Mouse (Mus musculus) limb, embryonic 14.5 days (tissue): Measurements from ENCODE around the gene Tcf21. TPM values are rescaled to one million over a fixed set of nuclear protein-coding genes. Genes with fewer than 3 reads are reported as not detected.

Experiments
- ATAC-seq: fragments of 200-750 bp; cut with Nextera tagmentation; 2 replicates; pipeline ENCODE4 v1.8.0; 2017; ENCODE audit warnings: low read depth, moderate number of reproducible peaks, moderate TSS enrichment; ENCODE audit not compliant: low FRiP score
- DNase-seq: peaks from one replicate; pipeline ENCODE4 v3.0.0-alpha.2; 2015; ENCODE audit warnings: low spot score
- H3K27ac ChIP-seq: fragments of 300-500 bp; sonication (generic); replicated peaks from 2 replicates; pipeline ENCODE4 v1.5.1; 2014; ENCODE audit warnings: low read depth, mild to moderate bottlenecking, low read length, moderate library complexity, mixed read lengths
- H3K27me3 ChIP-seq: fragments of 300-500 bp; sonication (generic); 2 replicates; pipeline ENCODE4 v1.6.1; 2014; ENCODE audit warnings: low read length, mixed read lengths; ENCODE audit not compliant: control insufficient read depth, insufficient read depth
- H3K36me3 ChIP-seq: fragments of 300-500 bp; sonication (generic); 2 replicates; pipeline ENCODE4 v1.6.1; 2014; ENCODE audit warnings: mild to moderate bottlenecking, low read length, moderate library complexity, mixed read lengths; ENCODE audit not compliant: control insufficient read depth, insufficient read depth
- H3K4me1 ChIP-seq: fragments of 300-500 bp; sonication (generic); 2 replicates; pipeline ENCODE4 v1.6.1; 2014; ENCODE audit warnings: antibody characterized with exemption, low read length, mixed read lengths; ENCODE audit not compliant: control insufficient read depth, insufficient read depth
- H3K4me2 ChIP-seq: fragments of 300-500 bp; sonication (generic); replicated peaks from 2 replicates; pipeline ENCODE4 v1.6.1; 2014; ENCODE audit warnings: low read depth, mild to moderate bottlenecking, low read length, moderate library complexity; ENCODE audit not compliant: severe bottlenecking
- H3K4me3 ChIP-seq: fragments of 300-500 bp; sonication (generic); replicated peaks from 2 replicates; pipeline ENCODE4 v1.5.1; 2014; ENCODE audit warnings: low read length
- H3K9ac ChIP-seq: fragments of 300-500 bp; sonication (generic); 2 replicates; pipeline ENCODE4 v1.6.1; 2014; ENCODE audit warnings: mild to moderate bottlenecking, low read depth, low read length, moderate library complexity; ENCODE audit not compliant: severe bottlenecking
- H3K9me3 ChIP-seq: fragments of 300-500 bp; sonication (generic); 2 replicates; pipeline ENCODE4 v1.6.1; 2016; ENCODE audit warnings: low read length; ENCODE audit not compliant: control insufficient read depth
- POLR2A ChIP-seq: fragments of 200-500 bp; IDR thresholded peaks from 2 replicates; pipeline ENCODE4 v1.8.0; 2012; ENCODE audit warnings: inconsistent platforms, mild to moderate bottlenecking, moderate library complexity, borderline replicate concordance; ENCODE audit not compliant: insufficient read depth, insufficient read length; ENCODE audit errors: extremely low read depth
- WGBS: fragments of 180-500 bp; shearing (Covaris S2); extraction: QIAGEN DNeasy Blood & Tissue Kit; methylation state at CpG from one replicate; pipeline ENCODE4 v1.1.7; 2014; 5-methylcytosine and 5-hydroxymethylcytosine counted together
- polyA plus RNA-seq, 2 experiments: library from polyadenylated mRNA; depleted of rRNA in 1 of 2; stranded (reverse) in 1 of 2; unstranded in 1 of 2; fragments of >200 nt; fragmentation: Nextera tagmentation in 1 of 2; extraction: Ambion mirVana in 1 of 2; gene quantifications; 2 replicates each; pipeline versions ENCODE4 v1.2.1 to v1.2.3; 2012 to 2014

The Tcf21 gene
- polyA plus RNA-seq (2012; rRNA removed): 0.17 and 0.65 TPM in 2 replicates
- 0.23 TPM in 1 of 2 replicates, not detected in the other for polyA plus RNA-seq (2014; fragmentation: Nextera tagmentation; extraction: Ambion mirVana)

DNA sequence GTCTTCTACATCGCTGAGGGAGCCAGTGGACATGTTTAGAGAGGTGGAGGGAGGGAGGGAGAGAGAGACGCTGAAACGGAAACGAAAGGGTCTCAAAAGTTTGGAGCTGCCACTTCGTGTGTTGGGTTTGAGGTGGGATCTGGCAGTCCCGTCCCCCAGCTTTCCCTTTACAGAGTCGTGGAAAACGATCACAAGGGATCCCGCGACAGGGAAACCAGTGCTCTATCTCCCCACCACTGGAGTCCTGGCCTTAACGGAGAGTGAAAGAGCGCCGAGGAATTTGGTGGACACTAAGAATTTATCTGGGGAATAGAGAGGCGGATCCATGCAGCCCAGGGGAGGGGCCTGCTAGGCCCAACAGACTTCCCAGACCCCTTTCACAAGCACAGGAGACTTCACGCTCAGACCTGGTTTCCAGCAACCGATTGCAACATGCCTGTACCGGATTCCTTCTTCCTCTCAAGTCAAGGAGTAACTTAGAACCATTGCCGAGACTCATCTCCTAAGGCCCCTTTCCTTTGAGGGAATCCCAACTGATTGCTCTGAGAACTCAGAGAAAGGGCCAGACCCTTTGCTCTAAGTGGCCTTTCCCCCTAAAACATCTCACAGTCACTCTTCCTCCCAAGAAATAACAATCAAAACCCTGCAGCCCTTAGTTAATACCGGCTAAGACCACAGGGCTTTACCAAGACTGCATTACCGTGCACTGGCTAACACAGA, at the start of gene Tcf21:
Gene Tcf21 (minus strand): TSS at position 304 of the 720 bp plus-strand sequence.
- Histone ChIP-seq H3K9ac (no peak within 1 kb of the TSS), H3K4me1 (no peaks in the 10 kb centered on the region), H3K27me3 (peaks cover 87% of the 10 kb centered on the region), H3K4me3 (peak within 1 kb of the TSS; percentile 1; the same call in 1 of the 2 replicates), H3K36me3 (no peaks in the 10 kb centered on the region), H3K9me3 (no peaks in the 10 kb centered on the region), H3K4me2 (no peak within 1 kb of the TSS), H3K27ac (no peak within 1 kb of the TSS)
- DNase-seq (no peak), ATAC-seq (no peak)
- WGBS: 5% methylated on average over 20 of the region's 20 CpGs
- no peak for TF ChIP-seq POLR2A

DNA sequence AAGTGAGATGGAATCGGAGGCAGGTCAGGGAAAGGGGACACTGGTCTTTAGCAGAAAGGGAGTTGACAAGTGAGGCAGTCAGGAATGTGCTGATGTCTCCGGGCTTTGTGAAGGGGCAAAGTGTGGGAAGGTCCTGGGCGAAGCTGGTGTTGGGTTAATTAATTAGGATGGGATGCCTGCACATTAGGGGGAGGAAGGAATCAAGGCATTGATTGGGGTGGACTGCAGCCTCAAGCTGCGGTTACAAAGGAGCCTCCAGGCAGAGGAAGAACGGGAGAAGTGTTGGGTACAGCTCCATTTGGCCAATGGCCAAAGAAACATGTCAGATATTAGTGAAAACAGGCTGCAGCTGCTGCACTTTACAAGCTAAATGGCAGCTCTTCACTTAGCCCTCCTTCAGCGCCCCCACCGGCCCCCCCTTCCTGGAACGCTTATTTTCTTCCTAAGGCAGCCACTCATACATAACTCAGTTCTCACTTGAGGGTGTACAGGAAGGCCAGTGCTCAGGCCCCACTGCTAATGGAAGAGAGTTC, 48.5 kb upstream of the Tcf21 start:
- no peaks in the 10 kb centered on the region for H3K36me3 ChIP-seq
- no peaks in the 10 kb centered on the region for H3K4me1 ChIP-seq
- H3K27ac ChIP-seq: no peak overlapping the region
- no peak overlapping the region for H3K4me2 ChIP-seq
- H3K4me3 ChIP-seq: no peak overlapping the region
- no peaks in the 10 kb centered on the region for H3K9me3 ChIP-seq
- WGBS: 14% methylated on average over 8 of the region's 8 CpGs
- DNase-seq (peak; percentile 37), ATAC-seq (peak; percentile 30; the same call in 1 of the 2 replicates)
- no peak overlapping the region for H3K9ac ChIP-seq
- no peak for TF ChIP-seq POLR2A
- H3K27me3 ChIP-seq: no peaks in the 10 kb centered on the region

DNA sequence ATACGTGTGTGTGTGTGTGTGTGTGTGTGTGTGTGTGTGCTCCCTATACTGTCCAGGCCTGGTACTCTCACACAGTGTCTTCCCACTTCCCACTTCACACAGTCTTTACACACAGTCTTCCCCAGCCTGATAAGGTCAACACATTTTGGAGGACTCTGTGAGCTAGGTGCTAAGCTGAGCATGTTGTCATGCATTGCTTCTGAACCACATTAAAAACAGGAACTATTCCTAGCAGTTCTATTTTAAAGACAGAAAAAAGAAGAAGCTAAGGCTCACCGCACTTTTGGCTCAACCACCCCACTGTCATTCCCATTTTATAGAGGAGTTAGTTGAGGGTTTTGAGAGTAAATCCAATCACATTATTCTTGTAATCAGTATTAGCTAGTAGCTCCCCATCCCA, 47.2 kb upstream of the Tcf21 start:
- 87% methylated on average over 2 of the region's 2 CpGs for WGBS

DNA sequence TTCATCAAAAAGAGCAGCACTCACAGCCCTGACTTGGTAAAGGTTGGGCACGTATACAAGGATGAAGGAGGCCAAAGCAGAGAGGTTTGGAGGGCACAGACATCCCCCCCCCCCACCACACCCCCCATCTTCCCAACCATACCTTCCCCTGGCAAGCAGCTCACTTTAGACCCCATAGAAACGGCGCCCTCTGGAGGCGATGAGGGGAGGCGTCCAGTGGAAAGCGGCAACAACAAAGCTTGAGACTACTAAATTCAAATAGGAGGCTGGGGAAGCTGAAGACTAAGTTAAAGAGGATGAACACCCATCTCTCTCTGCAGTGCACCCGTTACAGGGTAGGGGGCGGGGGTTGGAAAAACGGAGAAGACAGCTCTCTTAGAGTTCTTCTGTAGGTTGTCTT, 38.1 kb upstream of the Tcf21 start:
- no peak for ATAC-seq
- Histone ChIP-seq H3K36me3 (no peaks in the 10 kb centered on the region), H3K9me3 (no peaks in the 10 kb centered on the region), H3K9ac (no peak overlapping the region), H3K27me3 (no peaks in the 10 kb centered on the region), H3K27ac (no peak overlapping the region), H3K4me2 (no peak overlapping the region), H3K4me1 (no peaks in the 10 kb centered on the region), H3K4me3 (no peak overlapping the region)
- TF ChIP-seq POLR2A: no peak
- 23% methylated on average over 9 of the region's 9 CpGs for WGBS
- DNase-seq: no peak

More for the DNA sequence above, 47.2 kb upstream of the Tcf21 start:
- Histone ChIP-seq H3K4me3 (no peak overlapping the region), H3K27me3 (no peaks in the 10 kb centered on the region), H3K36me3 (no peaks in the 10 kb centered on the region), H3K4me2 (no peak overlapping the region), H3K9me3 (no peaks in the 10 kb centered on the region), H3K4me1 (no peaks in the 10 kb centered on the region), H3K27ac (no peak overlapping the region), H3K9ac (no peak overlapping the region)
- ATAC-seq: no peak
- TF ChIP-seq POLR2A: no peak
- DNase-seq: no peak

DNA sequence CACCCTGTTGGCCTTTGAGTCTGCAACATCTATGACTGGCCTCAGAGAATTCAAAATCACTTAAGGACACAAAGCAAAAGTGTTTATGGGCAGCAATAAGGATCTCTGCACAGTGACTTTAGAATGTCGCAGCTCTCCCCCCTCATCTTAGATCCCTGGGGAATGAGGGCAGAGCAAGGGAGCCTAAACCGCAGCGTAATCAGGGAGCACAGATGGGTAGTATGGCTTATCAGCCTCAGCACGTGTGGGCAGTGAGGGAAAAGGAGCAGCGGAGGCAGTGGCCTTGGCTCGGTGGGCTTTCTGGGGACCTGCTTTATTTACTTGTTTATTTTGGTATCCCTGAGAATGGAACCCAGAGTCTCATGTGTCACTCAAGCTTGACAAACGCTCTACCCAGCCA, 34.4 kb upstream of the Tcf21 start:
- Histone ChIP-seq H3K4me1 (no peaks in the 10 kb centered on the region), H3K36me3 (no peaks in the 10 kb centered on the region), H3K4me3 (no peak overlapping the region), H3K9ac (no peak overlapping the region), H3K27me3 (no peaks in the 10 kb centered on the region), H3K9me3 (no peaks in the 10 kb centered on the region), H3K27ac (no peak overlapping the region), H3K4me2 (no peak overlapping the region)
- no peak for DNase-seq
- 42% methylated on average over 7 of the region's 7 CpGs for WGBS
- TF ChIP-seq POLR2A: no peak
- ATAC-seq: no peak
